In the genomic region with DNA sequence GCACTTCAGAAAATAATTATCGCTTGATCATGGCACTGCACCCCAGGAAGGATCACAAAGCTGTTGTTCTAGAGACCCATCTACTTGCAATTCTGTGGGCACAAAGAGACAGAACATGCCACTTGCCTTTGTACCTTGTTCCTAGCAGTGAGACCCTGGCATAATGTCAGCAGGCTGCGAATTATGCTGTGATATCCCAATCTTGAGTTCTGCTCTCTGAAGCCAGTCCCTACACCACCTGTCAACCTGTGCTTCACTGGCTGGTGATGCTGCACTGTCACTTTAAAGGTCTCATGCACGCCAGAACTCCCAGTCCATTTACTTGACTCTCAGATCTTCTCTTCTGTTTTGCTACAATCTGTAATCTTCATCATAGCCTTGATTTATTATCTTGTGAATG, we compare ENCODE assay signal across 17 mouse cellular contexts.
DNase-seq lines count a peak whose midpoint lies in the region; TF ChIP-seq lines count a peak whose summit lies in the region.
"Had no signal": no experiment of that assay in that cellular context is flagged by ENCODE, and none has a peak within 500 bp of the region (broad histone marks: within the 10 kb centered on the region; RNA-seq: fewer than 3 reads in every experiment).

No protein-coding gene starts in this region.

- peak; percentile 79 for DNase-seq in brain, adult 2 months (ENCODE audit: low read depth, low spot score)
- DNase-seq in cerebellum, adult 18-20 months: peak; percentile 53 to 74
- peak; percentile 66 for DNase-seq in cerebellum, adult 9-11 months
- DNase-seq in cerebellum, postnatal 36 days: peak; percentile 54 to 58
- no peak for DNase-seq in thymus, adult 2 months
- DNase-seq in frontal cortex, postnatal 10 days (ENCODE audit: low spot score in 2 of 2): no peak
- no peak for DNase-seq in Muller cell, postnatal 12 days (ENCODE audit: inconsistent ontology term)
- DNase-seq: adrenal gland, postnatal 14 days; gastrocnemius, postnatal 10 days; heart, adult 2 months; heart, postnatal 14 days; kidney, adult 11 months had no signal

- 91% methylated on average over 3 of the region's 3 CpGs for WGBS in thymus, adult 2 months

- no peak overlapping the region for H3K27ac ChIP-seq in thymus, adult 2 months (ENCODE audit: control insufficient read depth, insufficient read depth, low read length)
- H3K27ac ChIP-seq: embryonic facial prominence, embryonic 12.5 days; forebrain, embryonic 15.5 days; heart, adult 2 months; heart, embryonic 15.5 days; hindbrain, embryonic 13.5 days; hindbrain, postnatal 0 days had no signal

- no peaks in the 10 kb centered on the region for H3K36me3 ChIP-seq in thymus, adult 2 months (ENCODE audit: control insufficient read depth, insufficient read depth, low read length)
- H3K36me3 ChIP-seq: embryonic facial prominence, embryonic 12.5 days; forebrain, embryonic 15.5 days; heart, embryonic 15.5 days; hindbrain, embryonic 13.5 days had no signal

- no peaks in the 10 kb centered on the region for H3K4me1 ChIP-seq in thymus, adult 2 months (replicated peaks; ENCODE audit: control insufficient read depth, insufficient read depth, low read length)
- H3K4me1 ChIP-seq: embryonic facial prominence, embryonic 12.5 days; heart, embryonic 15.5 days had no signal

- no peaks in the 10 kb centered on the region for H3K27me3 ChIP-seq in thymus, adult 2 months (ENCODE audit: control insufficient read depth, insufficient read depth, low read length)
- H3K27me3 ChIP-seq: embryonic facial prominence, embryonic 12.5 days; forebrain, embryonic 15.5 days; heart, embryonic 15.5 days; hindbrain, embryonic 13.5 days had no signal

- H3K4me3 ChIP-seq in thymus, adult 2 months (ENCODE audit: control insufficient read depth, insufficient read depth, low read length): no peak overlapping the region
- H3K4me3 ChIP-seq: embryonic facial prominence, embryonic 12.5 days; forebrain, embryonic 15.5 days; heart, adult 2 months; heart, embryonic 15.5 days; hindbrain, embryonic 13.5 days had no signal

- no peak for TF ChIP-seq POLR2A in thymus, adult 2 months (IDR thresholded peaks at IDR 0.05; ENCODE audit: control insufficient read depth, extremely low read depth, insufficient read depth, low read length, poor library complexity)

- no peak for TF ChIP-seq CTCF in thymus, adult 2 months (IDR thresholded peaks at IDR 0.05; ENCODE audit: borderline replicate concordance, control insufficient read depth, extremely low read depth, insufficient read depth, low read length, poor library complexity)

Comparison
In these comparisons a context has a peak if more than half of its experiments do, and no peak if none do; other contexts are left out.
1. DNase-seq: peak in brain, adult 2 months (single experiment), cerebellum, adult 18-20 months (2 of 2), cerebellum, adult 9-11 months (single experiment) and cerebellum, postnatal 36 days (2 of 2); none in thymus, adult 2 months (single experiment), frontal cortex, postnatal 10 days (0 of 2) and Muller cell, postnatal 12 days (single experiment).